Mouse (Mus musculus) kidney, embryonic 16.5 days (tissue): ENCODE measurements at regions not wholly inside any gene's neighbourhood (a gene's known extent, or its start where the extent isn't known, plus 50 kb on each side); places are given as distances from the start of the nearest gene placed in this dataset.

Experiments used
- ATAC-seq: fragments of 200-750 bp; cut with Nextera tagmentation; 2 replicates; pipeline ENCODE4 v1.8.0; 2017; ENCODE audit warnings: moderate TSS enrichment; ENCODE audit not compliant: low FRiP score, low TSS enrichment
- H3K27ac ChIP-seq: fragments of 300-500 bp; sonication (generic); 2 replicates; pipeline ENCODE4 v1.5.1; 2014; ENCODE audit warnings: low read length
- H3K27me3 ChIP-seq: fragments of 300-500 bp; sonication (generic); 2 replicates; pipeline ENCODE4 v1.6.1; 2014; ENCODE audit warnings: low read length, control low read depth, mixed read lengths; ENCODE audit not compliant: insufficient read depth
- H3K36me3 ChIP-seq: fragments of 300-500 bp; sonication (generic); 2 replicates; pipeline ENCODE4 v1.6.1; 2014; ENCODE audit warnings: low read length, control low read depth, mixed read lengths; ENCODE audit not compliant: insufficient read depth
- H3K4me1 ChIP-seq: fragments of 300-500 bp; sonication (generic); 2 replicates; pipeline ENCODE4 v1.6.1; 2014; ENCODE audit warnings: low read length, control low read depth, mixed read lengths; ENCODE audit not compliant: insufficient read depth
- H3K4me2 ChIP-seq: fragments of 300-500 bp; sonication (generic); replicated peaks from 2 replicates; pipeline ENCODE4 v1.6.1; 2014; ENCODE audit warnings: low read depth, low read length
- H3K4me3 ChIP-seq: fragments of 300-500 bp; sonication (generic); 2 replicates; pipeline ENCODE4 v1.5.1; 2014; ENCODE audit warnings: mild to moderate bottlenecking, low read length
- H3K9ac ChIP-seq: fragments of 300-500 bp; sonication (generic); replicated peaks from 2 replicates; pipeline ENCODE4 v1.6.1; 2014; ENCODE audit warnings: low read length
- H3K9me3 ChIP-seq: fragments of 300-500 bp; sonication (generic); 2 replicates; pipeline ENCODE4 v1.6.1; 2016; ENCODE audit warnings: low read length, control low read depth
- WGBS: fragments of 180-500 bp; shearing (Covaris S2); extraction: QIAGEN DNeasy Blood & Tissue Kit; methylation state at CpG from one replicate; pipeline ENCODE4 v1.1.7; 2014; 5-methylcytosine and 5-hydroxymethylcytosine counted together

GRCm38 (mm10) chr6:49743157-49743556 lies 79.4 kb upstream of the Npy start:
- Histone ChIP-seq H3K4me2 (no peak overlapping the region), H3K27me3 (no peaks in the 10 kb centered on the region), H3K4me3 (no peak overlapping the region), H3K27ac (no peak overlapping the region), H3K36me3 (no peaks in the 10 kb centered on the region), H3K9me3 (no peaks in the 10 kb centered on the region), H3K9ac (no peak overlapping the region), H3K4me1 (peaks cover 9% of the 10 kb centered on the region; the same call in 1 of the 2 replicates)
- no peak for ATAC-seq
- WGBS = 26% methylated on average over 3 of the region's 3 CpGs

GRCm38 (mm10) chr6:49745301-49745700 lies 77.2 kb upstream of the Npy start:
- H3K9me3 ChIP-seq = no peaks in the 10 kb centered on the region
- H3K27me3 ChIP-seq = no peaks in the 10 kb centered on the region
- peaks cover 16% of the 10 kb centered on the region for H3K4me1 ChIP-seq
- 83% methylated on average over 4 of the region's 4 CpGs for WGBS
- H3K36me3 ChIP-seq = no peaks in the 10 kb centered on the region
- no peak overlapping the region for H3K4me3 ChIP-seq
- no peak overlapping the region for H3K4me2 ChIP-seq
- no peak for ATAC-seq
- no peak overlapping the region for H3K9ac ChIP-seq
- no peak overlapping the region for H3K27ac ChIP-seq

GRCm38 (mm10) chr6:49750544-49750943 lies 72.0 kb upstream of the Npy start:
- Histone ChIP-seq H3K4me2 (no peak overlapping the region), H3K9me3 (no peaks in the 10 kb centered on the region), H3K27me3 (no peaks in the 10 kb centered on the region), H3K4me3 (no peak overlapping the region), H3K27ac (no peak overlapping the region), H3K9ac (no peak overlapping the region), H3K4me1 (peaks cover 7% of the 10 kb centered on the region), H3K36me3 (no peaks in the 10 kb centered on the region)
- WGBS = 46% methylated on average over 2 of the region's 2 CpGs
- no peak for ATAC-seq

- no peaks in the 10 kb centered on the region for H3K36me3 ChIP-seq
- 89% methylated on average over 6 of the region's 6 CpGs for WGBS
- H3K27me3 ChIP-seq = no peaks in the 10 kb centered on the region
- no peak for ATAC-seq
- no peaks in the 10 kb centered on the region for H3K4me1 ChIP-seq
- no peaks in the 10 kb centered on the region for H3K9me3 ChIP-seq
- no peak overlapping the region for H3K9ac ChIP-seq
- H3K4me3 ChIP-seq = no peak overlapping the region
- no peak overlapping the region for H3K4me2 ChIP-seq
- no peak overlapping the region for H3K27ac ChIP-seq
Measured at GRCm38 (mm10) chr6:49759614-49760013, 62.9 kb upstream of the Npy start.

- Histone ChIP-seq H3K36me3 (no peaks in the 10 kb centered on the region), H3K9ac (no peak overlapping the region), H3K4me3 (no peak overlapping the region), H3K4me2 (no peak overlapping the region), H3K4me1 (no peaks in the 10 kb centered on the region), H3K27me3 (no peaks in the 10 kb centered on the region), H3K9me3 (no peaks in the 10 kb centered on the region), H3K27ac (no peak overlapping the region)
- no peak for ATAC-seq
- WGBS = 79% methylated on average over 4 of the region's 4 CpGs
Measured at GRCm38 (mm10) chr6:49764746-49765145, 57.8 kb upstream of the Npy start.

GRCm38 (mm10) chr6:49769904-49770720 lies 52.4 kb upstream of the Npy start:
- ATAC-seq = no peak
- Histone ChIP-seq H3K9me3 (no peaks in the 10 kb centered on the region), H3K27me3 (no peaks in the 10 kb centered on the region), H3K4me3 (no peak overlapping the region), H3K4me1 (no peaks in the 10 kb centered on the region), H3K4me2 (no peak overlapping the region), H3K36me3 (no peaks in the 10 kb centered on the region), H3K9ac (no peak overlapping the region), H3K27ac (no peak overlapping the region)
- WGBS = 83% methylated on average over 11 of the region's 11 CpGs
